Mouse (Mus musculus): ENCODE results near the gene Ube3c. TPM values are rescaled to one million over a fixed set of nuclear protein-coding genes. Genes with fewer than 3 reads are reported as not detected.
"Not testable (repeated sequence)": the region's sequence is repeated elsewhere in the genome, so short reads cannot be mapped to it uniquely, and the experiment has no call there.

The Ube3c gene
- polyA plus RNA-seq (2014; fragmentation: Nextera tagmentation; extraction: Ambion mirVana) = 41.2 and 51.6 TPM in 2 replicates

- peak; percentile 99 for DNase-seq
- Histone ChIP-seq H3K27me3 (ENCODE audit: control insufficient read depth, insufficient read depth, low read length) (no peaks in the 10 kb centered on the region), H3K36me3 (ENCODE audit: control insufficient read depth, insufficient read depth, low read length) (no peaks in the 10 kb centered on the region), H3K4me3 (replicated peaks; ENCODE audit: low read depth, low read length) (peak within 1 kb of the TSS; percentile 77), H3K27ac (replicated peaks; ENCODE audit: low read depth, low read length) (peak within 1 kb of the TSS; percentile 93), H3K9ac (replicated peaks; ENCODE audit: low read length) (peak within 1 kb of the TSS; percentile 77), H3K4me2 (ENCODE audit: low read length) (peak within 1 kb of the TSS; percentile 85), H3K9me3 (ENCODE audit: control insufficient read depth, low read length) (no peaks in the 10 kb centered on the region), H3K4me1 (ENCODE audit: control insufficient read depth, insufficient read depth, low read length) (peaks cover 17% of the 10 kb centered on the region)
- peak; percentile 97 for ATAC-seq (ENCODE audit: low FRiP score, low TSS enrichment)
- WGBS = under 1% methylated on average over 71 of the region's 72 CpGs
Observed at GRCm38 (mm10) chr5:29568848-29569377, at the start of gene Ube3c. Ube3c (plus strand) TSS chr5:29569242.

DNA sequence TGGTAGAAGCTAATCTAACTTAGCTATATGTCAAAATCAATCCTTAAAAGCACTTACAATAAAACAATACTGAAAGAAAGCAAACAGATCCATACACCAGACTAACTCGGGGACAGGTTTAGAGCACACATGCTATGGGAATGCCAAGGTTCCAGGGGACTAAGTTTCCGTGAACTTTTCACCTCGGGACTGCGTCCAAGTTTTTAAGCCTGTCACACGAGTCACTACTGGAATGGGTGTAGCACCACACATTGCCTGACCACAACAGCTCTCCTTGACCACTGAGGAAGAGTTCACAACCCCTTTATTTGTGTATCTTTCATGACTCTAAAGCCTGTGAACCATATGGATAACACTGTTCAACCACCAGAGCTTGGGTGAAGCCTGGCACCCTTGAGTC is 8.9 kb upstream of the Ube3c start:
- 86% methylated on average over 5 of the region's 5 CpGs for WGBS
- H3K27me3 ChIP-seq (ENCODE audit: control insufficient read depth, insufficient read depth, low read length) = no peaks in the 10 kb centered on the region
- no peak for DNase-seq

DNA sequence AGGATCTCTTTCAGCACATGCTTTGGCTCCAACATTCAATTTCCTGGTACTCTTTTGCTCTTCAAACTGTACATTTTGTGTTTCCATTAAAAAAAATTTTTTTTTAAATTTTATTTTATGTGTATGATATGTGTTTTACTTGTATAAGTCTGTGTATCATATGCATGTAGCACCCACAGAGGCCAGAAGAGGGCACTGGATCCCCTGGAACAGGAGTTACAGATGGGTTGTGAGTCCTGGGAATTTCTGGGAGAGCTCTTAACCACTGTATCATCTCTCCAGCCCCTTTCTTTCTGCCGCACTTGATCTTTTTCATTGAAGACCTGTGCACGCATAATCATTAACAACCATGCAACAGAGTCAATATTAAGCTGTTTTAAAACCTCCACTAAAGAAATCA is 8.4 kb upstream of the Ube3c start:
- Histone ChIP-seq H3K4me2 (ENCODE audit: low read length) (no peak overlapping the region), H3K27ac (replicated peaks; ENCODE audit: low read depth, low read length) (no peak overlapping the region), H3K36me3 (ENCODE audit: control insufficient read depth, insufficient read depth, low read length) (no peaks in the 10 kb centered on the region), H3K4me3 (replicated peaks; ENCODE audit: low read depth, low read length) (no peak overlapping the region), H3K4me1 (ENCODE audit: control insufficient read depth, insufficient read depth, low read length) (no peaks in the 10 kb centered on the region), H3K9ac (replicated peaks; ENCODE audit: low read length) (no peak overlapping the region), H3K27me3 (ENCODE audit: control insufficient read depth, insufficient read depth, low read length) (no peaks in the 10 kb centered on the region), H3K9me3 (ENCODE audit: control insufficient read depth, low read length) (no peaks in the 10 kb centered on the region)
- WGBS = 88% methylated on average over 2 of the region's 2 CpGs
- no peak for DNase-seq
- ATAC-seq (ENCODE audit: low FRiP score, low TSS enrichment) = no peak

More for the DNA sequence above, 8.9 kb upstream of the Ube3c start:
- no peak for ATAC-seq (ENCODE audit: low FRiP score, low TSS enrichment)
- no peaks in the 10 kb centered on the region for H3K4me1 ChIP-seq (ENCODE audit: control insufficient read depth, insufficient read depth, low read length)
- H3K27ac ChIP-seq (replicated peaks; ENCODE audit: low read depth, low read length) = no peak overlapping the region
- no peaks in the 10 kb centered on the region for H3K36me3 ChIP-seq (ENCODE audit: control insufficient read depth, insufficient read depth, low read length)
- H3K4me2 ChIP-seq (ENCODE audit: low read length) = no peak overlapping the region
- no peak overlapping the region for H3K4me3 ChIP-seq (replicated peaks; ENCODE audit: low read depth, low read length)
- H3K9me3 ChIP-seq (ENCODE audit: control insufficient read depth, low read length) = no peaks in the 10 kb centered on the region
- no peak overlapping the region for H3K9ac ChIP-seq (replicated peaks; ENCODE audit: low read length)

DNA sequence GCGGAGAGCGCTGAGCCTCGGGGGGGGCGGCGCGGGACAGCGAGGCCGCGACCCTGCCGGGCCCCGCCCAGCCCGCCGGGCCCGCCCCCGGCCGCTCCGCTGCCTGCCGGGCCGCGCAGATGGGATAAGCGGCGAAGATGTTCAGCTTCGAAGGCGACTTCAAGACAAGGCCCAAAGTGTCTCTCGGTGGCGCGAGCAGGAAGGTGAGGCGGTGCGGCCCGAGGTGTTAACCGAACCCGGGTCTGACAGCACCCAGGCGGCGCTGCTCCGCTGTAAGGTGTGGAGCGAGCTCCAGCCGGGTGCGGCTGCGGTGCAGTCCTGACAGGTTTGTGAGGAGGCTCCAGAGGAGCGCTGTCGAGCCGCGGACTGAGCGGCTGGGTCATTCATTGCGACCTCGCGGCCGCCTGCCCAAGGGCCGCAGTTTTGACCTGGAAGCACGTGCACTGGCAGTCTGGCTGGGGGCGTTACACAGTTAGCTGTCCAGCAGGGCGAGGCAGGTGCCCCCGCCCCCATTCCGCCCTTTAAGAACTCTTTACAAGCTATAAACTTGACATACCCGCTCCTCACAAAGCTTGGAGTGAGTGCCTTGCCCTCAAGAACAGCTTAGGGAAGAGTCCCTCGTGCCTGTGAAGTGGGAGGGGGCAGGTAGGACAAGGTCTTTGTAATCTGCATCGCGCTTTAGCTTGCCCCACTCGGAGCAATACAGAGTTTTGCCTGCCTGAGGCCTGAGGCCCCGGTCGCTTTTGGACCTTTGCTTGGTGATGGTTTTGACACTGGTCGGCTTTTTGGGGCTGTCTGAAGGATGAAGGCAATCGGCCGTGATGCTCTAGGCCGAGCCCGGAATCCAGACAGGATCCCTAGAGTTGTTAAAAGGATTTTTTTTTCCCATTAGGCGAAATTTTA is 587 bp downstream of the Ube3c start:
- Histone ChIP-seq H3K36me3 (ENCODE audit: control insufficient read depth, insufficient read depth, low read length) (no peaks in the 10 kb centered on the region), H3K9ac (replicated peaks; ENCODE audit: low read length) (peak overlapping the region; percentile 77), H3K4me2 (ENCODE audit: low read length) (peak overlapping the region; percentile 85), H3K27me3 (ENCODE audit: control insufficient read depth, insufficient read depth, low read length) (no peaks in the 10 kb centered on the region), H3K4me1 (ENCODE audit: control insufficient read depth, insufficient read depth, low read length) (peaks cover 17% of the 10 kb centered on the region), H3K27ac (replicated peaks; ENCODE audit: low read depth, low read length) (peak overlapping the region; percentile 93), H3K4me3 (replicated peaks; ENCODE audit: low read depth, low read length) (peak overlapping the region; percentile 77), H3K9me3 (ENCODE audit: control insufficient read depth, low read length) (no peaks in the 10 kb centered on the region)
- 2% methylated on average over 62 of the region's 67 CpGs for whole genome bisulfite sequencing
- DNase-seq (no peak), ATAC-seq (ENCODE audit: low FRiP score, low TSS enrichment) (peak; percentile 65)

- WGBS = 92% methylated on average over 11 of the region's 11 CpGs
- H3K27ac ChIP-seq (replicated peaks; ENCODE audit: low read depth, low read length) = not testable (repeated sequence)
- peaks cover 17% of the 10 kb centered on the region for H3K4me1 ChIP-seq (ENCODE audit: control insufficient read depth, insufficient read depth, low read length)
Observed at GRCm38 (mm10) chr5:29574286-29574685, 5.2 kb downstream of the Ube3c start.

GRCm38 (mm10) chr5:29575085-29575484 is 6.0 kb downstream of the Ube3c start:
- no peak overlapping the region for H3K4me3 ChIP-seq (replicated peaks; ENCODE audit: low read depth, low read length)
- no peaks in the 10 kb centered on the region for H3K27me3 ChIP-seq (ENCODE audit: control insufficient read depth, insufficient read depth, low read length)
- no peak overlapping the region for H3K27ac ChIP-seq (replicated peaks; ENCODE audit: low read depth, low read length)
- H3K9me3 ChIP-seq (ENCODE audit: control insufficient read depth, low read length) = no peaks in the 10 kb centered on the region
- ATAC-seq (ENCODE audit: low FRiP score, low TSS enrichment) = no peak
- no peak overlapping the region for H3K9ac ChIP-seq (replicated peaks; ENCODE audit: low read length)
- WGBS = 72% methylated on average over 2 of the region's 2 CpGs
- peaks cover 15% of the 10 kb centered on the region for H3K4me1 ChIP-seq (ENCODE audit: control insufficient read depth, insufficient read depth, low read length)
- DNase-seq = no peak
- no peaks in the 10 kb centered on the region for H3K36me3 ChIP-seq (ENCODE audit: control insufficient read depth, insufficient read depth, low read length)
- H3K4me2 ChIP-seq (ENCODE audit: low read length) = no peak overlapping the region

More at GRCm38 (mm10) chr5:29574286-29574685, 5.2 kb downstream of the Ube3c start:
- not testable (repeated sequence) for ATAC-seq (ENCODE audit: low FRiP score, low TSS enrichment); DNase-seq; H3K9ac ChIP-seq (replicated peaks; ENCODE audit: low read length); H3K9me3 ChIP-seq (ENCODE audit: control insufficient read depth, low read length); H3K27me3 ChIP-seq (ENCODE audit: control insufficient read depth, insufficient read depth, low read length); H3K4me2 ChIP-seq (ENCODE audit: low read length); H3K4me3 ChIP-seq (replicated peaks; ENCODE audit: low read depth, low read length); H3K36me3 ChIP-seq (ENCODE audit: control insufficient read depth, insufficient read depth, low read length)

DNA sequence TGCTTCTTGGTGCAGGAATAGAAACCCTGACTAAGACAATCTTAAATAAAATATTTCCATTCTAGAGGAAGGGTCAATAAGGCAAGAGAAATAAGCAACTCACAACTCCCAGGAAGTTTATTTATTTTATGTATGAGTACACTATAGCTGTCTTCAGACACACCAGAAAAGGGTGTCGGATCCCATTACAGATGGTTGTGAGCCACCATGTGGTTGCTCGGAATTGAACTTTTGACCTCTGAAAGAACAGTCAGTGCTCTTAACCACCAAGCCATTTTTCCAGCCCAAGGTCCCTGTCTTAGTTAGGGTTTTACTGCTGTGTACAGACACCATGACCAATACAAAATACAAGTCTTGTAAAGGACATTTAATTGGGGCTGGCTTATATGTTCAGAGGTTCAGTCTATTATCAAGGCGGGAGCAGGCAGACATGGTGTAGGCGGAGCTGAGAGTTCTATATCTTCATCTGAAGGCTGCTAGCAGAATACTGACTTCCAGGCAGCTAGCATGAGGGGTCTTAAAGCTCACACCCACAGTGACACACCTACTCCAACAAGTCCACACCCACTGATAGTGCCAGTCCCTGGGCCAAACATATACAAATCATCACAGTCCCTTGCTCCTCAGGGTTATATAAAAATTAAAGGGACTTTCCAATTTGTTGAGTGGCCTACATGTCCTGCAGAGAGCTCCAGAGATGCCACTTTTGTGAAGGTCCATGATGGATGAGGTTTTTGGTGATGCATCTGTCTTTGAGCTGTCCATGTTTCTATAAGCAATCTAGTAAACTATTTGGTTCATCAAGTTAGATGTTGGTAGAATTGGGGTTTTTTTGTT is 9.0 kb downstream of the Ube3c start:
- H3K36me3 ChIP-seq (ENCODE audit: control insufficient read depth, insufficient read depth, low read length) = no peaks in the 10 kb centered on the region
- no peak overlapping the region for H3K4me2 ChIP-seq (ENCODE audit: low read length)
- no peak for ATAC-seq (ENCODE audit: low FRiP score, low TSS enrichment)
- DNase-seq = no peak
- H3K9ac ChIP-seq (replicated peaks; ENCODE audit: low read length) = no peak overlapping the region
- no peaks in the 10 kb centered on the region for H3K4me1 ChIP-seq (ENCODE audit: control insufficient read depth, insufficient read depth, low read length)
- H3K27me3 ChIP-seq (ENCODE audit: control insufficient read depth, insufficient read depth, low read length) = no peaks in the 10 kb centered on the region
- H3K9me3 ChIP-seq (ENCODE audit: control insufficient read depth, low read length) = no peaks in the 10 kb centered on the region
- no peak overlapping the region for H3K4me3 ChIP-seq (replicated peaks; ENCODE audit: low read depth, low read length)
- WGBS = 97% methylated on average over 4 of the region's 4 CpGs
- no peak overlapping the region for H3K27ac ChIP-seq (replicated peaks; ENCODE audit: low read depth, low read length)

DNA sequence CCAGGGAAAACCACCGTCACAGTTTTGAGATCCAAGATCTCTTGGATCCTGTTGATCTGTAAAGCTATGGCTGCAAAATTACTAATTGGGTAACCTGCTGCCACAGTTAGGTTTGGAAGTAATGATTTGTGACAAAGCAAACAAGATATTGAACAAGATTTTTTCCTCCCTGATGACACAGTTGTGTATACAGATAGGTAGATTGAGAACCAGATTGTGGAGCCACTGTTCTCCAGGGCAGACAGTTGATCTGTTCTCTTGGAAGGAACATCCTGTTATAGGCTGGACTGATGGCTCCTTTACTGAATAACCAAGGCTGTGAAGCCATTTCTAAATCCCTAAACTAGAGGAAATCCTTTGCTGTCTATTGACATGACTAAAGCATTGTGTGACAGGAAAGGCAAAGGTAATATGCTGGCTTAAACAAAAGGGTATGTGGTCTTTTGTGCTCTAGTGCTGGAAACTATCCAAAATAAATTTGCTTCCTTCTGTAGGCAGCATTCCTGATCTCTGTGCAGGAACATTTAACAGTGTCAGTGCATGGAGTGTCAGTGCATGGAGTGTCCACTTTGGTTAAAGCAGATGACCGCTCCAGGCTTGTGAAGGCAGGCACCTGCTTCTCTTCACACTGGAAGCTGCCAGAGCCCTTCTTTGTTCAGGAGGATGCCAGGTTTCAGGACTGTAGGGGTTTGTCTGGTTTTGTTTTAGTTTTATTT is 15.0 kb downstream of the Ube3c start:
- DNase-seq = no peak
- H3K9me3 ChIP-seq (ENCODE audit: control insufficient read depth, low read length) = no peaks in the 10 kb centered on the region
- 88% methylated on average over 2 of the region's 2 CpGs for WGBS
- no peaks in the 10 kb centered on the region for H3K27me3 ChIP-seq (ENCODE audit: control insufficient read depth, insufficient read depth, low read length)
- peaks cover 5% of the 10 kb centered on the region; the same call in 1 of the 2 replicates for H3K4me1 ChIP-seq (ENCODE audit: control insufficient read depth, insufficient read depth, low read length)
- H3K27ac ChIP-seq (replicated peaks; ENCODE audit: low read depth, low read length) = no peak overlapping the region
- no peak overlapping the region for H3K9ac ChIP-seq (replicated peaks; ENCODE audit: low read length)
- no peak overlapping the region for H3K4me2 ChIP-seq (ENCODE audit: low read length)
- peaks cover 3% of the 10 kb centered on the region; the same call in 1 of the 2 replicates for H3K36me3 ChIP-seq (ENCODE audit: control insufficient read depth, insufficient read depth, low read length)
- no peak overlapping the region for H3K4me3 ChIP-seq (replicated peaks; ENCODE audit: low read depth, low read length)
- ATAC-seq (ENCODE audit: low FRiP score, low TSS enrichment) = no peak

All from midbrain, embryonic 14.5 days (tissue).